Mouse (Mus musculus): Measurements from ENCODE around the gene Cd320.
A peak's percentile ranks its signal among the peaks of the same experiment; 100 is the strongest.

DNA sequence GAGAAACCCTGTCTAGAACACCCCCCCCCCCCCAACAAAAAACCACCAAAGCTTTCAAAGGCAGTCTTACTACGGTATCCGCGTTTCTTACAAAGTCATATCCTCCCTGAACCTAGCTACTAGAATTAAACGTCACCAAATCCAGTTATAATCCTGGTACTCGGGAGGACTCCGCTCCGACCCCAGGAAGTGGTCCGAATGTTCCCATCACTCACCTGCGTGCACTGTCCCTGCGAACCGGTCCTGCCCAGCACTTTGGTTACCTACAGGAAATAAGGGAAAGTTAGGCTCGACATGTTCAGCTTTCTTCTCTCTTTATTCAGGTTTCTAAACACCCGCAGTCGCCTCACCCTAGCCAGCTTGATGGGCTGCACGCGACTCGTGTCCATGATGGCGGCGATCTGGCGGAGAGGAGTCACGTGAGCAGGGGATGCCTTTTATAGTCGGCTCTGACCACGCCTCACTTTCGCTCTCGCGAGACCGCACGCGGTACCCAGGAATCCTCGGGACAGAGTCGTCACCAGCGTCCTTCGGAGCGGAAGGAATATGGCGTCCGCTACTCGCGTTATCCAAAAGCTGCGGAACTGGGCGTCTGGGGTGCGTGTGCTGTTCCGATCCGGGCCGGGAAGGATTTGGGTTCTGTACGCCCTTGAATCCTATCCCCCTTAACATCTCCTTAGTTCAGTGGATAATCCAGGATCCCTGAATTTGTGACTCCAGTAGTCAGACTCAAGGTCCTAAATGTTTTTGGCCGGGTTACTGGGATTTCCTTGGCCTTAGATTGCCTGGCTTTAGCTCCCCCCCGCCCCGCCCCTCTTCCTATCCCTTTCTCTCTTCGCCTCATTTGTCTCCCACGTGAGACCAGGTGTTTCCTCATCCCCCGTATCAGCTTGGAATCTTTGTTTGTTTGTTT is 18.6 kb upstream of the Cd320 start, which contains the start of the genes Rps28 and Ndufa7:
- TF ChIP-seq MXI1 (IDR thresholded peaks at IDR 0.05; ENCODE audit: low read depth, low read length), result peak; percentile 93
- peak; percentile 79 to 96 for TF ChIP-seq POLR2A (IDR thresholded peaks at IDR 0.05; ENCODE audit: control insufficient read depth in 1 of 2, insufficient read depth in 1 of 2, low read depth in 1 of 2, low read length in 2 of 2, poor library complexity in 1 of 2)
- no peak for TF ChIP-seq TAL1 (IDR thresholded peaks at IDR 0.05; ENCODE audit: low read length)
- peak; percentile 96 for TF ChIP-seq USF1 (IDR thresholded peaks at IDR 0.05; ENCODE audit: low read depth, low read length)
- peak in 1 of 2 experiments; percentile 21; a peak in 1 of 4 replicates for TF ChIP-seq EP300 (IDR thresholded peaks at IDR 0.05; ENCODE audit: low read depth in 1 of 2, low read length in 2 of 2)
- peak; percentile 67 for TF ChIP-seq ELF1 (IDR thresholded peaks at IDR 0.05; ENCODE audit: low read depth, low read length)
- no peak for TF ChIP-seq CTCF (IDR thresholded peaks at IDR 0.05 in 2 of 3, conservative IDR thresholded peaks at IDR 0.05 in 1 of 3; ENCODE audit: control insufficient read depth in 1 of 3, insufficient read depth in 1 of 3, low read depth in 2 of 3, low read length in 3 of 3, poor library complexity in 1 of 3, severe bottlenecking in 1 of 3)
- no peak for TF ChIP-seq NRF1 (IDR thresholded peaks at IDR 0.05; ENCODE audit: insufficient read depth, low read depth, low read length, poor library complexity, severe bottlenecking)

Data from MEL (cell line).